Mouse (Mus musculus): ENCODE results near the gene Safb.

DNA sequence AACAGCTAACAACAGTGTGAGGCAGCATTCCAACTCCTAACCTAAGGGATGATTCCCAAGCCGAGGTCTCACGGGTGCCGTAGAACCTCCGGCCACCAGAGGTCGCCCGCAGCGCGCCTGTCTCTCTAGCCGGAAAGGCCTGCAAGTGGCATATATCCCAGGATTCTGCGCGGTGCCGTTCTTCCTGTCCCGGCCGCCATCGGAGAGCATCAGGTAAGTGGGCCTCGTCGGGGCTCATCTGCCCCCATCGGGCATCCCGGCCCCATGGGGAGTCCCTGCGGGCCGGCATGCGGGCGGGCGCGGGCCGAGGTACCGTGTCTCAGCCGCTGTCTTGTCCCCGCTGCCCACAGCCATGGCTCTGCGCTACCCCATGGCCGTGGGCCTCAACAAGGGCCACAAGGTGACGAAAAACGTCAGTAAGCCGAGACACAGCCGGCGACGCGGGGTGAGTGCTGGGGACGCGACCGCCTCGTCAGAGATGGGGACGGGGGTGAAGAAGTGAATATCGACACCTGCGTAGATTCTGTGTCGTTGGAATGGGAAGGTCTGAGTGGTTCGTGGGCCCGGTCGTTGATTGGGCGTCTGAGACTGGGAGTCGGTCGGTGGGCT, 28.7 kb downstream of the Safb start, which contains the start of gene Rpl36:
- TF ChIP-seq CTCF (IDR thresholded peaks at IDR 0.05; ENCODE audit: low read depth) (peak; percentile 99), EP300 (IDR thresholded peaks at IDR 0.05; ENCODE audit: low read depth) (peak; percentile 42; the same call in 1 of the 2 replicates)

All from liver, embryonic 14.5 days (tissue).